Mouse (Mus musculus) frontal cortex, postnatal 10 days (tissue): ENCODE results near the gene Rbbp6.

Source experiments
- DNase-seq, 2 experiments: peaks; one replicate each; pipeline ENCODE4 v3.0.0; 2022; ENCODE audit warnings: low spot score in 2 of 2, mixed read lengths in 1 of 2

The Rbbp6 gene

GRCm38 (mm10) chr7:122970864-122971420 lies 5.5 kb downstream of the Rbbp6 start:
- DNase-seq: no peak

- no peak for DNase-seq
Measured at GRCm38 (mm10) chr7:122972006-122972689, 6.7 kb downstream of the Rbbp6 start.

DNA sequence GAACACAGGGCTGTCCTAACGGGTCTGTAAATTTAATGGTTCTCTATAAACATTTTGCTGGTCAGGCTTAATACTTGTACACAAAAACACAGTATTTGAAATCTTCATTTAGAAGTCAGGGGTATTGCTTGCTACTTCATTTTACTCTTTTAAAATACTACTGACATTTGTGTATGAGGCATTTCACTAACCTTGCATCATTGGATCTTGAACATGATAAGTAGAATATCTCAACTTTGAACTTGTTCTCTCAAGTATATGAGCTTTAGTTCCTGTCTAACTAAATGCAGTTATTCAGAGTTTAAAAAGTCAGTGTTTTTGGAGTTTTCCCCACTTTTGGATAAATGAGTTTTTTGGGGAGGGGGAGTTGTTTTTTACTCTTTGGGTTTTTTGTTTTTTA lies 14.0 kb downstream of the Rbbp6 start:
- DNase-seq: no peak

- DNase-seq: no peak
Measured at GRCm38 (mm10) chr7:122998189-122998588, 32.7 kb downstream of the Rbbp6 start.

GRCm38 (mm10) chr7:122999871-123000396 lies 34.4 kb downstream of the Rbbp6 start:
- DNase-seq: no peak

GRCm38 (mm10) chr7:123000796-123001195 lies 35.3 kb downstream of the Rbbp6 start:
- DNase-seq: no peak

GRCm38 (mm10) chr7:123001341-123002027 lies 36.0 kb downstream of the Rbbp6 start:
- DNase-seq: no peak

DNA sequence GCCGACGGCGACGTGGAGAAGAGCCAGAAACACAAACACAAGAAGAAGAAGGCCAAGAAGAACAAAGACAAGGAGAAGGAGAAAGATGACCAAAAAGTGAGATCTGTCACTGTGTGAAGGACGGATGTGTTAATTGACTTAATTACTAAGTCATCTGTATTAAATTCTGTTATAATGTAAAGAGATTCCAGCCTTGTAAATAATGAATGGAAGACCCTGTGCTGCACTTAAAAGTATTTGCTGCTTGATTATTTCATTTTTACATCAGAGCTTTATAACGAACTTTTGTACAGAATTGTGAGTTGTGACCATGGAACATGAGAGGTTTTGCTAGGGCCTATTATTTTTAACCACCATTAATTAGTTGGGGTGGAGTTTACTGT lies 36.5 kb downstream of the Rbbp6 start:
- DNase-seq: no peak

GRCm38 (mm10) chr7:123003207-123003606 lies 37.7 kb downstream of the Rbbp6 start:
- no peak for DNase-seq

DNA sequence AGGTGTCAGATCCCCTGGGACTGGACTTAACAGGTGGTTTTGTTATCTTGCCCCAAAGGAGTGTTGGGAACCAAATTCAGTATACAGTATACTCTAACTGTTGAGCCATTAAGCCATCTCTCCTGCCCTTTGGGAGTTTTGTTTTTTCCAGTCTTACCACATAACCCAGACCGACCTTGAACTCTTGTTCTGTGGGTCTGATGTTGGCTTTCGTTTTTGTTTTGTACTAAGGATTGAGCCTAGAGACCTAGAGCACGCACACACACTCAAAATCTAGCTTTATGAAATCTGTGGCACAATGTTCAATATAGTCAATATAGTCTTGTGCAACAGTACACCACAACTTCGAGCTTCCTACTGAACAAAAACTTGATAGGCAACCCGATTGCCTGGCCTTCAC lies 39.0 kb downstream of the Rbbp6 start:
- DNase-seq: no peak

GRCm38 (mm10) chr7:123006251-123006650 lies 40.8 kb downstream of the Rbbp6 start:
- DNase-seq: no peak

DNA sequence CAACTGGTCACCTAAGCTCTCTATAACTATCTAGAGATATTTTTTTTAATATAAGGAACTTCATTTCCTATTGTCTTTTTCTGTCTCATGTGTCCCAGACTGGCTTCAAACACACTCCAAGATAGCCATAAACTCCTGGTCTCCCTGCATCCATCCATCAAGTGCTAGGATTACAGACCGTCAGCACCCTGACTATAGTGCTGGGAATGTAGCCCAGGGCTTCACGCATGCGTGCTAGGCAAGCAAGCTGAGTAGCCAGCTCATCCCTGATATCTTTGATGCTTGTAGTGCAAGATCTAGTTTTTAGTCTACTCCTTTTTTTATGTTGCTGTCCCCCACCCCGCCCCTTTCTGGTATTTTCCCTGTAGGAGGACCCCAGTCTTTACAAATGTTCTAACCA lies 42.3 kb downstream of the Rbbp6 start:
- no peak for DNase-seq

DNA sequence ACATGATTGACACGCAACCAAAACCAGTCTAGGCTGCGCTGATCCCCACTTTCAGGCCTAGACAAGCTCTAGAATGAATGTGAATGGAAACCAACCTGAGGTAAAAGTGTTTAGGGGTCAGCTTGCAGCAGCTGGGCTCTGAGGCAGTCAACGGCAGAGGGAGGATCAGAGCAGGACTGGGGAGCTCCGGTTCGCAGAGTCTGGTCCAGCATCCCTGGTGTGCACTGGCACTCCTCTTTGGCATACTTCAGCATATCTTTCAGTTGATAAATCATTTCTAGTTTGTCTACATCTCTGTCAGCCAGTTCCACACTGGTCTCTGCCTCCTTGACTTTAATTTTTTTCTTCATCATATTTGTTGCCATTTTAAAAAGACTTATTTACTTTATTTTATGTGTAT lies 48.0 kb downstream of the Rbbp6 start:
- no peak for DNase-seq

GRCm38 (mm10) chr7:123014729-123015128 lies 49.2 kb downstream of the Rbbp6 start:
- no peak for DNase-seq

DNA sequence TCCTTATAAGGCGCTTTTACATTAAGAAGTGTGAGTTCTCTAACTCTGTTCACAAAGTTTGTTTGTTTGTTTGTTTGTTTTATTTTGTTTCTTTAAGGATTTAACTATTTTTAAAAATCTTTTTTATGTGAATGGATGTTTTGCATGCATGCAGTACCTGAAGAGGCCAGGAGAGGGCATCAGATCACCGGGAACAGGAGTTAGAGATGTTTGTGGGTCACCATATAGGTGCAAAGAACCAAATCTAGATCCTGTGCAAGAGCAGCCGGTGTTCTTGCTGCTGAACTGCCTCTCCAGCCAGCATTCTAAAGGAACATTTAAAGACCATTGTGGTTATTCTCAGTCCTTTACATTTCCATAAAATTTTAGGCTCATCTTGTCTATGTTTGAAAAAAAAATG lies 52.1 kb downstream of the Rbbp6 start:
- no peak for DNase-seq

GRCm38 (mm10) chr7:123025123-123025522 lies 59.6 kb downstream of the Rbbp6 start:
- DNase-seq: no peak

GRCm38 (mm10) chr7:123030295-123030694 lies 64.8 kb downstream of the Rbbp6 start:
- no peak for DNase-seq

GRCm38 (mm10) chr7:123030709-123031181 lies 65.3 kb downstream of the Rbbp6 start:
- DNase-seq: peak; percentile 73 to 77

DNA sequence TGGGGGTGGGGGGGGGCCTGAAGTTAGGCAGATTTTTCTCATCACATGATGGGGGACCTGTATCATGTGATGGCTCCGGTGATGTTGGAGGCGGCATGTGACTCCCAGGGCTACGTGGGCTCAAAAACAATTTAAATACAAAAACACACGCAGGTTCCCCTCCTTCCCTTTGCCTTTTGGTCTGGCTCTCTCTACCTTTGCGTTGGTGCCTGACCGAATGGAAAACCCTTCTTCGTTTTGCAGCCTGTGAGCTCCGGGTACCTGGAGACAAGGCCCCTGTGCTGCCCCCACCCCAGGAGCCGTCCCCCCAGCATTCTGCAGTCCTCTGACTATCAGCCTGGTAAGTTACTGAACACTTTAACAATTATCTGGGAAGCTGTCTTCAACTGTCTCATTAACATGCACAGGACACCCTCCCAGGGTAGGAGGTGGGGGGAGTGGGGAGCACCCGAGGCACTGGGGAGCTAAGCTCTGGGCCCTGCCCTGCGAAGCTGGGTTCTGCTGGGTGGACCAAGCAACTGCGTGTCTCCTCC lies 65.8 kb downstream of the Rbbp6 start:
- DNase-seq: peak; percentile 32 to 46

DNA sequence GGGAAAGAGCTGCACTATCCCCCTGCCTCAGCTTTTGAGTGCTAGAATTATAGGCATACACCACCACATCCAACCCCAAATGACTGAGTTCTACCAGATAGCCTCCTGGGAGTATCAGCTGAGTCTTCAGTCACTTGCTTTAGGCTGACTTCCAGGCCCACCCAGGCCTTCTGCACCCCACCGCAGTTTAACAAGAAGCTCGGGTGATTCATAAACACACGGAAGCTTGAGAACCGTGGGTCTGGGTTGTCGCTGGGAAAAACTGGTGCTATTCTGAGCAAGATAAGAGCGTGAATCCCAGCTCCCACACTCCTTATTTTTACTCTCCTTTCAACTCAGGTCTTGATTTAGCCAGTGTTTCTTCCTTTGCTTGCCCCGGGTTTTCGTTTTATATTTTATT lies 69.8 kb downstream of the Rbbp6 start:
- peak in 1 of 2 experiments; percentile 25 for DNase-seq

DNA sequence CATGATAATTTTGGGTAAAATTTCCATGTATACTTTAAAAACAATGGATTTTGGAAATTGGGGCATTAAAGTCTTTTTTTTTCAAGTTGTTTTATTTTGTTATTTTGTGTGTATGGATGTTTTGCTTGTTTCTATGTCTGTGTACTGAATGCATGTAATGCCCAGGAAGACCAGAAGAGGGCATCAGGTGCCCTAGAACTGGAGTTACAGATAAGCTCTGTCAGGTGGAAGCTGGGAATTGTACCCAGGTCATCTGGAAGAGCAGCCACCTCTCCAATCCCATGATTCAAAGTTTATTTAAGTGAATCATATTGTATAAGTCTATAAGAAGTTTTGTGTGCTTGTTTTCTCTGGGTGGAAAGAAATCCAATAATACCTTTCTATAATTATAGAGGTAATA lies 73.8 kb downstream of the Rbbp6 start:
- DNase-seq: no peak

DNA sequence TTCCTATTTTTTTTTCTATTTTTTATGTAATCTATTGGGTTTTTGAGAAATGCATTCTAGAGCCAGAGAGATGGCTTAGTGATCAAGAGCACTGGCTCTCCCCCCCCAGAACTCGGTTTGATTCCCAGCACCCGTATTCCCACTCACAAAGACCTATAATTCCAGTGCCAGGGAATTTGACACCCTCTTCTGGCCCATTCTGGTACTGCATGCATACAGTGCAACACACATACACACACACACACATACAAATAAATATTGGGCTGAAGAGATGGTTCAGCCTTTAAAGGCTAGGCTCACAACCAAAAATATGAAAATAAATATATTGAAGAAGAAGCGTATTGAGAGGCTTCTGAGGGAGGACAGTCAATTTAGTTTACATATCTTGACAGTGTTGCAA lies 79.7 kb downstream of the Rbbp6 start:
- no peak for DNase-seq
